Mouse (Mus musculus) liver, adult 2 months (tissue): Measurements from ENCODE around the gene Ace2. TPM values are rescaled to one million over a fixed set of nuclear protein-coding genes. Genes with fewer than 3 reads are reported as not detected.

Source experiments
- DNase-seq: peaks from one replicate; pipeline ENCODE4 v3.0.0-alpha.2; 2011; ENCODE audit warnings: low read depth, low spot score; ENCODE audit errors: extremely low read depth
- H3K27ac ChIP-seq: fragments of 200-500 bp; replicated peaks from 2 replicates; pipeline ENCODE4 v1.5.1; 2012; ENCODE audit warnings: low read depth, mild to moderate bottlenecking, control low read depth, inconsistent platforms, low read length; ENCODE audit not compliant: insufficient read depth
- H3K27me3 ChIP-seq: fragments of 200-500 bp; 2 replicates; pipeline ENCODE4 v1.6.1; 2012; ENCODE audit warnings: mild to moderate bottlenecking, moderate library complexity, low read length, inconsistent platforms; ENCODE audit not compliant: control insufficient read depth, insufficient read depth
- H3K36me3 ChIP-seq: fragments of 200-500 bp; 2 replicates; pipeline ENCODE4 v1.6.1; 2012; ENCODE audit warnings: low read length, inconsistent platforms; ENCODE audit not compliant: control insufficient read depth, insufficient read depth
- H3K4me1 ChIP-seq: fragments of 200-500 bp; 2 replicates; pipeline ENCODE4 v1.6.1; 2011; ENCODE audit warnings: low read length; ENCODE audit not compliant: control insufficient read depth, insufficient read depth
- H3K4me3 ChIP-seq: fragments of 200-500 bp; 2 replicates; pipeline ENCODE4 v1.5.1; 2011; ENCODE audit warnings: low read depth, mild to moderate bottlenecking, control low read depth, low read length, moderate library complexity; ENCODE audit not compliant: insufficient read depth
- H3K79me2 ChIP-seq: fragments of 200-500 bp; 2 replicates; pipeline ENCODE4 v1.6.1; 2012; ENCODE audit warnings: inconsistent platforms, mild to moderate bottlenecking, low read length, moderate library complexity; ENCODE audit not compliant: control insufficient read depth, insufficient read depth
- H3K9ac ChIP-seq: fragments of 200-500 bp; 2 replicates; pipeline ENCODE4 v1.6.1; 2012; ENCODE audit warnings: low read depth, mild to moderate bottlenecking, control low read depth, inconsistent platforms, low read length
- CTCF ChIP-seq: fragments of 200-500 bp; IDR thresholded peaks from 2 replicates; pipeline ENCODE4 v1.5.1; 2011; ENCODE audit warnings: low read depth, low read length, control low read depth
- POLR2A ChIP-seq: fragments of 200-500 bp; IDR thresholded peaks from 2 replicates; pipeline ENCODE4 v1.6.1; 2011; ENCODE audit warnings: low read length, control low read depth; ENCODE audit not compliant: insufficient read depth; ENCODE audit errors: extremely low read depth
- WGBS: fragments of 180-500 bp; shearing (Covaris S2); methylation state at CpG from one replicate; pipeline ENCODE4 v1.1.7; 2018; 5-methylcytosine and 5-hydroxymethylcytosine counted together
- polyA plus RNA-seq: library from polyadenylated mRNA; depleted of rRNA; stranded (reverse); fragments of >200 nt; gene quantifications from 2 replicates; pipeline ENCODE4 v1.2.3, GENCODE M21; 2012
- total RNA-seq: library from RNA; depleted of rRNA; stranded (reverse); fragments of >200 nt; gene quantifications from 2 replicates; pipeline ENCODE4 v1.2.3, GENCODE M21; 2014

The Ace2 gene
- total and polyA plus RNA-seq, 2 experiments: 0.18 to 0.23 TPM

DNA sequence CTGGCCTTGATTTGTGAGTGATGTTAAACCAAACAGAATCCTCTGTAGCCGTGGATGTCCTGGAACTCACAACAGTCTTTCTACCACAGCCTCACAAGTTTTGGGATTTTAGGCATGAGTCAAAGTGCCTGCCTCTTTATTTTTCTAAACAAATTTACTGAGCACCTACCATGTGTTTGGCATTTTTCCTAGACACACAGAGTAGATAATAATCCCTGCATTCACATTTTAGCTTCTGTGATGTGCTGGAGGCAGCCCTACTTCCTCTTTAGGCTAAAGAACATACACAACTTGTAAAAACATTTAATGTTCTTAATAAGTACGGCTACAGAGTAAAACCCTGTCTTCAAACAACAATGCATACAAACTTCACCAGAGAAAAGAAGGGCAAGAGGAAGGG, 31.9 kb downstream of the Ace2 start:
- H3K27me3 ChIP-seq: no peaks in the 10 kb centered on the region
- H3K79me2 ChIP-seq: no peaks in the 10 kb centered on the region
- no peaks in the 10 kb centered on the region for H3K4me1 ChIP-seq
- H3K4me3 ChIP-seq: no peak overlapping the region
- TF ChIP-seq CTCF: no peak
- no peak for TF ChIP-seq POLR2A
- no peaks in the 10 kb centered on the region for H3K36me3 ChIP-seq
- DNase-seq: no peak
- 77% methylated on average over 2 of the region's 2 CpGs for WGBS
- no peak overlapping the region for H3K9ac ChIP-seq
- no peak overlapping the region for H3K27ac ChIP-seq

DNA sequence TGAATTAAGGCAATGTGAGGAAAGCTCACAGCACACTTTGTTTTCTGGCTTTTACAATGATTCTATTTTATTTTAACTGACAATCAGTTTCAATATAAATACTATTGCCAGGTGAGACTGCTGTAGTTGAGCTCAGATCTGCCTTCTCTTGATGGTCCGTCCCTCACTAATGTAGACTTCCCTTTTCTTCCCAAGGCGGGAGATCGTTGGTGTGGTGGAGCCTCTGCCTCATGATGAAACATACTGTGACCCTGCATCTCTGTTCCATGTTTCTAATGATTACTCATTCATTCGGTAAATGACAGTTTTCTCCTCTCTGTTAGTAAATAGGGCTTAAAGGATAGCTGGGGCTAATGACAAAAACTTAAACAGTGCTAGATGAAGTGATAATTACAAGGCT, 34.7 kb downstream of the Ace2 start:
- Histone ChIP-seq H3K4me1 (no peaks in the 10 kb centered on the region), H3K36me3 (no peaks in the 10 kb centered on the region), H3K4me3 (no peak overlapping the region), H3K27me3 (no peaks in the 10 kb centered on the region), H3K27ac (no peak overlapping the region), H3K79me2 (no peaks in the 10 kb centered on the region), H3K9ac (no peak overlapping the region)
- 81% methylated on average over 4 of the region's 4 CpGs for WGBS
- DNase-seq: no peak
- TF ChIP-seq POLR2A (no peak), CTCF (no peak)

- Histone ChIP-seq H3K9ac (no peak overlapping the region), H3K27ac (no peak overlapping the region), H3K27me3 (no peaks in the 10 kb centered on the region), H3K4me1 (no peaks in the 10 kb centered on the region), H3K79me2 (no peaks in the 10 kb centered on the region), H3K4me3 (no peak overlapping the region), H3K36me3 (no peaks in the 10 kb centered on the region)
- no peak for DNase-seq
- WGBS: 100% methylated on average over 1 of the region's 1 CpGs
- no peak for TF ChIP-seq CTCF
- no peak for TF ChIP-seq POLR2A
Measured at GRCm38 (mm10) chrX:164175311-164175710, 36.2 kb downstream of the Ace2 start.

GRCm38 (mm10) chrX:164175780-164176179, 36.6 kb downstream of the Ace2 start:
- DNase-seq: no peak
- no peaks in the 10 kb centered on the region for H3K79me2 ChIP-seq
- no peak overlapping the region for H3K9ac ChIP-seq
- WGBS: 80% methylated on average over 2 of the region's 2 CpGs
- no peak overlapping the region for H3K27ac ChIP-seq
- H3K4me3 ChIP-seq: no peak overlapping the region
- TF ChIP-seq CTCF: no peak
- TF ChIP-seq POLR2A: no peak
- no peaks in the 10 kb centered on the region for H3K36me3 ChIP-seq
- H3K4me1 ChIP-seq: no peaks in the 10 kb centered on the region
- H3K27me3 ChIP-seq: no peaks in the 10 kb centered on the region

DNA sequence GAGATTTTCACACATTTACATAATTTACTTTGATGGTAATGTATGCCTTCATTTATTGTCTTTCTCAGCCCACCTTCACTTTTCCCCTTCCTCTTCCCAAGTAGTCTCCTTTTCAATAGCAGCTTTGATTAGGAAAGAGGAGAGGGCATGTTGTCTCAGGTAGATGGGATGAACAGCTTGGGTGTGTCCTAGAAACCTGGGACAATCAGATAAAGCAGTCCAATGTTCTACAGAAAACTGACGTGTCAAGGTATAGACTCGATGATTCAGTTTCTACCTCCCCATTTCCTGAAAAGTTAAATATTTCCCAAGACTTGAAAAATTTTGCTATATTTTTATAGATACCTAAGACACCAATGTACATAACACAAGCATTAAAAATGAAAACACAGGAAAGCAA, 39.7 kb downstream of the Ace2 start:
- H3K27ac ChIP-seq: no peak overlapping the region
- H3K4me1 ChIP-seq: no peaks in the 10 kb centered on the region
- no peaks in the 10 kb centered on the region for H3K79me2 ChIP-seq
- H3K4me3 ChIP-seq: no peak overlapping the region
- DNase-seq: no peak
- no peaks in the 10 kb centered on the region for H3K27me3 ChIP-seq
- TF ChIP-seq CTCF: no peak
- no peak for TF ChIP-seq POLR2A
- H3K36me3 ChIP-seq: no peaks in the 10 kb centered on the region
- 81% methylated on average over 2 of the region's 2 CpGs for WGBS
- no peak overlapping the region for H3K9ac ChIP-seq

DNA sequence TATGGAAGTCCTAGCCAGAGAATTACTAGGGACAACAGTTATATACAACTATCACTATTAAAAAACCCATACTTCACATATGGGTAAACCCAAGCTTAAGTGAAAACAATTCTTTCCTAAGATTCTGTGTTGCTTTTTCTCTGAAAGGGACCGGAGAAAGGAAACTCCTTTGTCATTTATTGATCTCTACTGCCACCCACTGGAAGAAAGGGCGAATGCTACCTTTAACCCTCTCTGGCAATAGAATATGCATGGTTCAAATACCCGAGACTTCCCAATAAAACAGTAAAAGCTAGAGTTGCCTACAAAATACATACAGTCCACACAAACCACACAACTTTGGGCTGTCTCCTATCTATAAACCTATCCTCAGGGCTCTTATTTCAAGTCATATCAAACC, 40.6 kb downstream of the Ace2 start:
- WGBS: 2% methylated on average over 3 of the region's 3 CpGs
- no peak overlapping the region for H3K27ac ChIP-seq
- no peaks in the 10 kb centered on the region for H3K79me2 ChIP-seq
- H3K36me3 ChIP-seq: no peaks in the 10 kb centered on the region
- DNase-seq: peak; percentile 22
- no peaks in the 10 kb centered on the region for H3K4me1 ChIP-seq
- TF ChIP-seq CTCF (no peak), POLR2A (no peak)
- H3K27me3 ChIP-seq: no peaks in the 10 kb centered on the region
- H3K4me3 ChIP-seq: no peak overlapping the region
- no peak overlapping the region for H3K9ac ChIP-seq
